Mouse (Mus musculus) brain, embryonic 14.5 days (tissue): ENCODE measurements at regions not wholly inside any gene's neighbourhood (a gene's known extent, or its start where the extent isn't known, plus 50 kb on each side); places are given as distances from the start of the nearest gene placed in this dataset.

ENCODE experiments used
- CTCF ChIP-seq: fragments of 200-500 bp; IDR thresholded peaks from 2 replicates; pipeline ENCODE4 v1.5.1; 2012; ENCODE audit warnings: inconsistent platforms, mild to moderate bottlenecking, moderate library complexity, borderline replicate concordance; ENCODE audit not compliant: insufficient read depth, insufficient read length; ENCODE audit errors: extremely low read depth
- POLR2A ChIP-seq: fragments of 200-500 bp; IDR thresholded peaks from 2 replicates; pipeline ENCODE4 v1.6.1; 2012; ENCODE audit warnings: mild to moderate bottlenecking, inconsistent platforms, borderline replicate concordance; ENCODE audit not compliant: poor library complexity, insufficient read depth, insufficient read length, severe bottlenecking; ENCODE audit errors: extremely low read depth

GRCm38 (mm10) chr14:107845289-107846215 lies 1068.4 kb downstream of the Slitrk1 start:
- no peak for TF ChIP-seq CTCF
- TF ChIP-seq POLR2A = no peak
